Mouse (Mus musculus) brain, embryonic 14.5 days (tissue): Measurements from ENCODE around the gene Dnajb13.

ENCODE experiments used
- CTCF ChIP-seq: fragments of 200-500 bp; IDR thresholded peaks from 2 replicates; pipeline ENCODE4 v1.5.1; 2012; ENCODE audit warnings: inconsistent platforms, mild to moderate bottlenecking, moderate library complexity, borderline replicate concordance; ENCODE audit not compliant: insufficient read depth, insufficient read length; ENCODE audit errors: extremely low read depth
- POLR2A ChIP-seq: fragments of 200-500 bp; IDR thresholded peaks from 2 replicates; pipeline ENCODE4 v1.6.1; 2012; ENCODE audit warnings: mild to moderate bottlenecking, inconsistent platforms, borderline replicate concordance; ENCODE audit not compliant: poor library complexity, insufficient read depth, insufficient read length, severe bottlenecking; ENCODE audit errors: extremely low read depth

DNA sequence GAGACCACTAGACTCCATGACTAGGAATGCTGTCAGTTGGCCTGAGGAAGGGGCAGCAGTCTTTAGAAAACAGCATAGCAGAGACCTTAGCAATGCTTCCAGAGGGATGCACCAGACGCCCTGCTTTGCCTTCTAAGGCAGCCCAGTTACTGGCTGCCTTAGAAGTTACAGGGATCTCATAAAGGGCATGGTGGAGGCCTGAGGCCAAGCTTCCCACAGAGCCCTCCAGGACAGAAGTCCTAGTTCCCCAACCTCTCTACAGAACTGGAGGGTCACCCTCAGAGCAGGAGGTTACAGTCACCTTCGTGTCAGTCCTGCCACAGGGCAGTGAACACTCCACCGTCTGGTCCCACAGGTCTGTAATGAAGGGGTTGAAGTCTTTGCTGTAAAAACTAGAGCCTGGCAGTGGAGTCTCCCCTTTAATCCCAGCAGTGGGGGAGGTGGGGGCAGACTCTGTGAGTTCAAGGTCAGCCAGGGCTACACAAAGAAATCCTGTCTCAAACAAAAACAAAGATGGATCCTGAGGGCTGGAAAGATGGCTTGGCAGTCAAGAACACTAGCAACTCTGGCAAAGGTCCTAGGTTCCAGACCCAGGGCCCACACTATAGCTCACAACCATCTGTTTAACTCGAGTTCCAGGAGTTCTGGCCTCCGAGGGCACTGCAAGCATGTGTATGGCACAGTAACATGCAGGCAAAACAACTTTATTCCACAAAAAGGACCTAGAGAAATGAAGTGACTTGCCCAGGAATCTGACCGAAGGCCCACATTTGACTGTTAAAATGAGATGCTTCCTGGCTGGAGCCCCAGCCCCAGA lies 13.5 kb downstream of the Dnajb13 start:
- no peak for TF ChIP-seq CTCF
- TF ChIP-seq POLR2A: no peak
